Mouse (Mus musculus): ENCODE measurements around the gene Tmem233. TPM values are rescaled to one million over a fixed set of nuclear protein-coding genes. Genes with fewer than 3 reads are reported as not detected.

Gene Tmem233
- total RNA-seq, 2 experiments from 2014 or later = 132 to 140 TPM

GRCm38 (mm10) chr5:116030566-116031189 lies 52.4 kb downstream of the Tmem233 start:
- DNase-seq (ENCODE audit: low spot score) = no peak

DNA sequence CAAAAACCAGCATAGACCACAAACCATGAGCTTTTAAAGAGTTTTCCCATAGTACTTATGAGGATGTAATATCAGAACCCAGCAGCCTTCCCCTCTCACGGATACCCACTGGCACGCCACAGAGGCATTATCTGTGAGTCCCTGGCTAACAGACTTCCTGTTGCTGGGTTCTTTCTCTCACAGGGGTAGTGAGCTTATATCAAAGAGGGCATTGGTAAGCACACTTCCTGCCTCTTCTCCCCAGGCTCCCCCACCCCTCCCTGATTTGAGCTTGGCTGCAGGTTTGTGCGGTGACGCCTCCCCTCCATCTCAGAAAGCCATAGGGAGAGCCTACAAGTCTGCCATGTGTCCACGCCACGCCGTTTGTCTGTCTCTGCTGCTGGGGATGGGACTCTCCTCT lies 54.0 kb downstream of the Tmem233 start:
- no peak for DNase-seq (ENCODE audit: low spot score)

DNA sequence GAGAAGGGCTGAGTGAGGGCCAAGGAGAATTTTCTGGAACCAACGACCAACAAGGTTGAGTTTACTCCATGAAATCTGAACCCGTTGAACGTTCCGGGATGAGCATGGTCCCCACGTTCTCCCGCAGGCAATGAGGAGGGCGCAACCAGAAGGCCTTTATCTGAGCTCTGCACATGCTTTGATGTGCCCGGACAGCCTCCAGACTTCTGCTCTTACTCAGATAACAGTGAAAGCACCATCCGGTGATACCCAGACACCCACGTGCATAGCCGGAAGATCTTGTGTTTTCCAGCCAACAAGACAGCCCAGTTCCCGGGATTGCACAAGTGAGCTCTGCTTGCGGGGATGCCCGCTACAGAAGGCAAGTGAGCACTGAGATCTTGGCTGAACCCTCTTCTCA lies 56.5 kb downstream of the Tmem233 start:
- DNase-seq (ENCODE audit: low spot score) = no peak

GRCm38 (mm10) chr5:116026107-116026506 lies 56.9 kb downstream of the Tmem233 start:
- DNase-seq (ENCODE audit: low spot score) = no peak

GRCm38 (mm10) chr5:116024327-116024739 lies 58.7 kb downstream of the Tmem233 start, which contains the start of gene Prkab1:
TSS of gene Prkab1 (minus strand) at chr5:116024508.
- peak; percentile 94 for DNase-seq (ENCODE audit: low spot score)

DNA sequence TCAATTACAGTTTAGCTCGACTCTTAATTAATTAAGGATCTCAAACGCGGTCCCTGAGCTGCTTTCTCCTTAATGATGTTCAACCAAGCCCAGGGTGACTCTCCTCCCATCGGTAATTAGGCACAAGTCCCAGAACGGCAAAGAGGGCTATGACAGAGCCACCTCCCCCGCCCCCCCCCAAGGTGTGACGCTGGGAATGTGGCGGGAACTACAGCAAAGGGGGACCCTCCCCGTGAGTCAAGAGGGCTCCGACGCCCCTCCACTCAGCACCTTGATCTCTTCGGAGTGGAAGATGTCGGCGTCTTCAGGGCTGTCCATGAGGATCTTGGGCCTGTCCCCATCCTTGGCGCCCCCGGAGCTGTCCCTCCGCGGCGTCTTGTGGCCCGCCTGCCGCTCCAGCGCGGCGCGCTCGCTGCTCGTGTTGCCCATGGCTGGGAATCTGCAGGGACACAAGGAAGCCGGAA lies 59.2 kb downstream of the Tmem233 start:
- no peak for DNase-seq (ENCODE audit: low spot score)

DNA sequence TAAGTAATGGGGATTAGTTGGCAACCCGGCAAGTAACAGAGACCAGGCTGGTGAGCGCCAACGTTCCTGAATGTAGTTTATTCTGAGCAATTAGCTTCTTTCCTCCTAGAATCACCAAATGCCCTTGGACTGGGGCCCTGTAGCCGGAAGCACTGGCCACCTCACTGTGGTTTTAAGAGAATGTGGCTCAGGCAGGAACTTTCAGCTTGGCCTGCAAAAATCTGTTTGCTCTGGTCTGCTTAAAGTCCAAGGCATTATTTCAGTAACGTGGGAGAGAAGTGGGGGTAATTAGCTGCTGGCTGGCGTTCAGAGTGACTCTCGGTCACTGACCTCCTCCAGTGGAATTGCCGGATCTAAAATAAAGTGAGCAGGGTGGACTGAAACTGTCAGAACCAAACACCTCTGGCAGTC lies 59.8 kb downstream of the Tmem233 start:
- no peak for DNase-seq (ENCODE audit: low spot score)

GRCm38 (mm10) chr5:116022658-116023200 lies 60.3 kb downstream of the Tmem233 start:
- DNase-seq (ENCODE audit: low spot score) = no peak

GRCm38 (mm10) chr5:116022131-116022530 lies 60.9 kb downstream of the Tmem233 start:
- DNase-seq (ENCODE audit: low spot score) = no peak

GRCm38 (mm10) chr5:116021552-116021951 lies 61.5 kb downstream of the Tmem233 start:
- DNase-seq (ENCODE audit: low spot score) = no peak

DNA sequence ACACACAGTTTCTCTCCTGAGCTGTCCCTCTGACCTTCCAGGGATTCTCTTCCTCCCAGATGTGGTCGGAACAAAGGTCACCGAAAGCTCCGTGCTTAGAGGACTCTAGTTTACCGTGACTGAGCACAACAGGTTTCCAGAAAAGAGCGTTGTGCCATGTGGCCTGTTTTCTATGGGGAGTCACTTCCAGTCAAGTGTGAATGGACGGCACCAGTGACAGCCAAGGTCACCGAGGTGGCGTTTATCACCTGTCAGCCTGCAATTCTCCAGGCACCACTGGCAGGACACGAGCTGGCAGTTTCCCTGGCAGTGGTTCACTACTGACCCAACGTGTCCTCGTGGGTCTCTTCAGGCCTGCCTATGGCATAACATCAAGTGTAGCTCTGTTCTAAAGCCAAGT lies 63.7 kb downstream of the Tmem233 start:
- no peak for DNase-seq (ENCODE audit: low spot score)

GRCm38 (mm10) chr5:116018784-116019183 lies 64.3 kb downstream of the Tmem233 start:
- DNase-seq (ENCODE audit: low spot score) = no peak

GRCm38 (mm10) chr5:116018196-116018595 lies 64.8 kb downstream of the Tmem233 start:
- DNase-seq (ENCODE audit: low spot score) = no peak

DNA sequence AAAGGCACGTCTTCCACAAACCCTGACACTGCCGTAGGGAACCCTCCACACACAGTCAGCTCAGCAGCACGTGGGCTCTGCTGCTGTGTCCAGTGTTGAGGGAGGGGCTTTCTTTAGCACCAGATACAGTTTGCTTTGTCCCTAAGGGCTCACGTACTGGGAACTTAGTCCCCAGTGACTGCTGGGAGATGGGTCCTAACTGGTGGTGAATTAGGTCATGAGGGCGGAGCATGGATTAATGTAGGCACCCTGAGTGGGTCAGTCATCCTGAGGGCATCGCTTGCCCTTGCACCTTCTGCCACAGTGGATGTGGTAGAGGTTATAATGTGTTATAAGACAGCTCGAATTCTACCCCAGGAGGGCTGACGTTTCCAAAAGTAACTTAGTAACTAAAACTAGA lies 65.7 kb downstream of the Tmem233 start:
- DNase-seq (ENCODE audit: low spot score) = no peak

- DNase-seq (ENCODE audit: low spot score) = no peak
Measured at GRCm38 (mm10) chr5:116016542-116016941, 66.5 kb downstream of the Tmem233 start.

DNA sequence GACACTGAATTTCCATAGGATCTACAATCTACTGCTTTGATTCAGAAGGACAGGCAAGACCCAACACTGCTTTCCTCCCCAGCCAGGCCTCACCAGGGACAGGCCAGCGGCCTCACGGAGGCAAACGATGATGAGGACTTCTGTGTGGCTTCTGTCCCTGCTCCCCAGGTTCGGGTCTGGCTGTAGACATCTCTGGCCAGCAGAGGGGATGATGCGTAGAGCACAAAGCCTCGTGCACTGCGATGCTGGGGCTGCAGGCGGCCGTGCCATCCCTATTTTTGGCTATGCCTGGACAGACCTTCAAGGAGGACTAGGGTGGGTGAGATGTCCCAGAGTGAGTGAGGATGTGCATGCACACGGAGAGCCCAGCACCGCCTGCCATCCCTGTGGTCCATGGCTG lies 68.8 kb downstream of the Tmem233 start:
- DNase-seq (ENCODE audit: low spot score) = no peak

DNA sequence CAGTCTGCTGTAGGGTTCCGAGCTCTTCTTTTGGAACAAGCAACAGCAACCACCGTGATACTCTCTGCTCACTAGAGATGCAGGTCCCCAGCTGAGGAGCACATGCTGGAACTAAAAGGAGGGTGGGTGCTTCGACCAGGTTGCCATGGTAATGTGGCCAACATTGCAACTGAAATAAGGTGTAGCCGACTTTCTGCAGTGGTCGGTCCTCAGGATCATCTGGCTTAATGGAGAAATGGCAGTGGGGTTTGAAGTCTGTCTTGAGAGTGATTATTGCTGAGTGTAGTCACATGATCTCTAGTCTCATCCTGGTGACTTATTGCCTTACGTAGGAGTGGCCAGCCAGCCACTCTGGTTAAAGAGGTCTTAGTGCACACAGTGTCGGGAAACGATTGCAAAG lies 69.2 kb downstream of the Tmem233 start:
- DNase-seq (ENCODE audit: low spot score) = no peak

GRCm38 (mm10) chr5:116012503-116012902 lies 70.5 kb downstream of the Tmem233 start:
- no peak for DNase-seq (ENCODE audit: low spot score)

GRCm38 (mm10) chr5:116011700-116012099 lies 71.3 kb downstream of the Tmem233 start:
- no peak for DNase-seq (ENCODE audit: low spot score)

- DNase-seq (ENCODE audit: low spot score) = no peak
Measured at GRCm38 (mm10) chr5:116009884-116010627, 73.0 kb downstream of the Tmem233 start.

GRCm38 (mm10) chr5:116009091-116009851 lies 73.8 kb downstream of the Tmem233 start:
- no peak for DNase-seq (ENCODE audit: low spot score)

DNA sequence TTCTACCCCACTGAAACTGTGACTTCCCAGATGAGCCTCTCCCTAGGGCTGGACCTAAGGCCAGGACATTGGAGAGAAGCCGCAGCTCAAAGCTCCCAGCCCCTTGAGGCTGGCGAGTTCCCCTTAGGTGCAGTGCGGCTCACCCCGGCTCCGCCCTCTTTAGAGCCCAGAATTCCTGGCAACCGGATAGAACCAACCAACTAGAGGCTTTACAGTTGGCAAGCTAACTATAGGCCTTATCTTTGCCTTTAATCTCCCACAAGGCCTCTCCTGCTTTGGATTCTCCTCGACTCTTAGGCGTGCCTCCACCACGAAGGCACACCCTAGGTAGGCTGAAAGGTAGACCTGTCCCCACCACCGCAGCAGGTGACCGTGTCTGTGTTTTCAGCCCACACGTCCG lies 75.3 kb downstream of the Tmem233 start:
- no peak for DNase-seq (ENCODE audit: low spot score)

All from gastrocnemius, adult 18-20 months (tissue).